Mouse (Mus musculus) bone marrow, adult 2 months (tissue): ENCODE data around the gene Sox6.

ENCODE experiments used
- CTCF ChIP-seq: fragments of 200-500 bp; IDR thresholded peaks from 2 replicates; pipeline ENCODE4 v1.5.1; 2011; ENCODE audit warnings: low read length, control low read depth; ENCODE audit not compliant: control insufficient read depth, insufficient read depth
- POLR2A ChIP-seq: fragments of 200-500 bp; IDR thresholded peaks from 2 replicates; pipeline ENCODE4 v1.6.1; 2011; ENCODE audit warnings: low read depth, mild to moderate bottlenecking, control low read depth, low read length, borderline replicate concordance; ENCODE audit not compliant: control insufficient read depth

GRCm38 (mm10) chr7:115747541-115747940, 291.1 kb downstream of the Sox6 start:
- no peak for TF ChIP-seq CTCF
- no peak for TF ChIP-seq POLR2A
